Mouse (Mus musculus): ENCODE measurements around the gene Vezt.
A peak's percentile ranks its signal among the peaks of the same experiment; 100 is the strongest.

The Vezt gene

DNA sequence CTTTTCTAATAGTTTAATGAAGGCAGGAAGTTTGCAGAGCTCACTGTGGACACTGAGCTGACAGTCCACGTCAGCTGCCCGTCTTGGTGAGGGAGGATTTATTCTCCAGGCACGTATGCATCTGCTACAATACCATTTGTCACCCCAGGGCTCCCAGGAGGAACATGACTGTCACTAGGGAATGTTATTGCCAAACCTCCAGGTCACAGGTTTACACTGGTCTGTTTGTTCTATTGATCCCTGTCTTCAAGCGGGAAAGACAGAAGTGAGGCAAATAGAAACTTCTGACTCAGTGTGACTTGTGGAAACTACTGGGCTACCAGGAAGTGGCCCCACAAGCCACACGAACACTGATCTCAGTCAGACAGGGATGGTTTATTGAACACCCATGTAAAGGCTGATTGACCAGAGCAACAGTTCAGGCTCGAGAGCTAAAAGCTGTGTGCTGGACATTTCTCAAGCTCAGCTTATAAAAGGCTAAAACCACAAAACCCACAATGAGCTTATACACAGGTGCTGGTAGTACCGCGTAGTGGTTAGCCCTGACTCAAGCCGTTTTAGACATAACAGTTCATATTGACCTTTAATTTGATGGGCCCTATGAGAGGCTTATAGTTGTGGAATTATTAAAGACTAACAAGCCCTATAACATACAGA lies 89.6 kb downstream of the Vezt start:
- DNase-seq: no peak

DNA sequence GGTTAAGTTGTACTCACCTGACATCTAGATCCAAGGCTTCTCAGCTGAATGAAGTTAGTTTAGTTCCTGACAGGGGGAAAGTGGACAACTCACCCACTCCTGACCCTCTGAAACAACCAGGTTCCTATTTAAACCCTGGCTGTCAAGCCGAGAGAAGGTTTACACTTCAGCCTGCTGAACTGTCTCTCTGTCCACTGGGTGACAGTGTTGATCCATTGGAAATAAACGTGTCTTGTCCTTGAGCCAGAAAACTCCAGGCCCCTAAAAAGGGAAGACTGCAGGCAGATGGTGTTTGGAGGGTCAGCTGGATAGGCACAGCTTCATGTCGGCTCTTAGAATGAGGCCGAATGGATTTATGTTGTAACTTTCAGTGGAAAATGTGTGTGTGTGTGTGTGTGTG lies 90.3 kb downstream of the Vezt start:
- peak; percentile 62 for DNase-seq

DNA sequence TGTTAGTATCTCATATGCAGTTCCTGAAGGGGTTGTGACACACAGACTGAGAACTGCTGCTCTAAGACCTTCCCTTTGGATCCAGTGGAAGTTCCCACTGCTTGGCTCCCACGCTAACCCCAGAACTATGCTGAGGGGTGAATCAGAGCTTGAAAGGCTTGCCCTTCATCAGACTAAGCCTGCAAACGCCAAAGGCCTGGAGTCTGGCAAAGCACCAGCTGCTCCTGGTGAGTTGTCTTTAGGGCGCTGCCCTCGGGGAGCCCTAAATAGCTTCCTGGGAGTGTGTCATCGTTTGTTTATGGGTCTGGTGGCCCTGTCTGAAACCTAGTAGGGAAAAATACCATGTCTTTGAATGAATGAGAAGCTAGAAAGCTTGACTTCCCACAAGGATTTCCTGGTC lies 91.4 kb downstream of the Vezt start:
- DNase-seq: no peak

DNA sequence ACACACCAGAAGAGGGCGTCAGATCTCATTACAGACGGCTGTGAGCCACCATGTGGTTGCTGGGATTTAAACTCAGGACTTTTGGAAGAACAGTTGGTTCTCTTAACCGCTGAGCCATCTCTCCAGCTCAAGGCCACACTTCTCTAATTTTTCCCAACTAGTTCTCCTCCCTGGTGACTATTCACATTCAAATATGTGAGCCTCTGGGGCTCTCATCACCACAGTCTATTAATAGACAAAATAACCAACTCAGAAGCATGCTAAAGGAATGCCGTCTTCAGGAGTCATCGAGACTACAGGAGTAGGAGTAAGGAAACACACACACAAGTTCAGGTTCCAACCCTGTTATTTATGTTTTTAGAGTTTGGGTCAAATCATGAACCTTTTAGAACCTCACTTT lies 95.3 kb downstream of the Vezt start:
- no peak for DNase-seq

DNA sequence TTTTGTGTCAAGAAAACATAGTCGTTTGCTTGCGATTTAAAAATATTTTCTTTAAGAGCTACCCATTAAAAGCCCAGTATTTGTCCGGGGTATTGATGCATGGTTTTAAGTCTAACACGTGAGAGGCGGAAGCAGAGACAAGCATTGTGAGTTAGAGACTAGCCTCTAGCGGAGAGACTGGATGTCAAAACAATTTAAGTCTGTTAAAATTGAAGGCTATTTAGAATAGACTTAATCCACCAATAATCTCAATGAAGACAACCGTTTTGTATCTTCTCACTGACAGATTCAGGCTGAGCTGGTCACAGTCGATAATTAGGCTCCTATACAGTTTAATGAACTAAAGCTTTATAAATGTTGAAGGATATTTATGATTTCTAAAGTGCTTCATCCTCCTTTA lies 95.9 kb downstream of the Vezt start:
- no peak for DNase-seq

DNA sequence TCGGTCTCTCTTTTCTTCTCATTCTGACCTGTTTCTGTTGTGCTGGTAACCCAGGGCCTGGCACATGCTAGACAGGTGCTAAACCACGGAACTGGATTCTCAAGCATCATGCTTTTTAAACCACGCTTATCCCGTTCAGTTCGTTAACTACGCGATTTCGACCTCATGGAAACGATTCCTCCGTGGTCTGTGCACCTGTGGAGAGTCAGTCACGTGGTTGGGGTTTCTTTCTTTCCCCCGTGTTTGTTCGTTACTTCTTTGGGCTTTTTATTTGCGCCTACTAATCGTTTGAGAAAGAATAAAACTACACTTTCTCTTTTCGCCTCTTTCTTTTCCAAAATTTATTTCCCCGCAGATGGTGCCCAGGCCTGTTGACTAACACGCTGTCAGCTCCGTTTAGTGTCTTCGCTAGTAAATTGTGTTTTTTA lies 96.8 kb downstream of the Vezt start:
- DNase-seq: no peak

DNA sequence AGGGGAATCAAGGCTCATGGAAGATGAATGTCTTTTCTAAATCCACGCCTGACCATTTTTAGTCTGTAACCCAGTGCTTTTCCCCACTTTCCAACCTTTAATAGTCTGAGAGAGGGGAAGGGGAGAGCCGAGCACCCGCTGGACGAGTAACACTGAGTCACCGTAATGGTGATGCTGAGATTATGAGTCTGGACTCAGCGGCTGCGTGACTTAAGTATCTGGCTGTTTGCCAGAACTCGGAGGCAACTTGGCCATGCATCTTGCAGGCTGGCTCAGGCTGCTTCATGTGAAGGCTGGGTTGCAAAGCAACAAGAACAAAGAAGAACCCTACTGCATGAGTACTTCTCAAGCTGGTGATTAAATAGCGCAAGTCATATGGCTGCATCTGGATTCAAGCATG lies 101.6 kb downstream of the Vezt start:
- DNase-seq: peak; percentile 36

DNA sequence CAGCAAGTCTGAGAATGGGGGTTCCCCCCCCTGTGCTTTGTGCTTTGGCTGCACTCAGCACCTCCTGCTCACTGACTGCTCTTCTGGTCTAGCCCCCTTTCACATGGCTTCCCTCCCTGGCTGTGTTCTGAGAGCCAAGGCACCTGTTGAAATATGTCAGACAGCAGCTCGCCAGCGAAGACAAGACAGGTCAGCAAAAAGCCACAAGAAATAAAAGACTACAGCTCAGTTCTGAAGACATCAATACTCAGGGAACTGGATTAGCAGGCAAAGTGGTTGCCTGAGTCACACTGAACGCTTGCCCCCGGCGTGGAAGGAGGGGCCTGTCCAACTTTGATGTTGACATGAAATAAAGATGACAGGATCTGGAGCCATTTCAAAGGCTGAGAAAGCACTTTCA lies 102.8 kb downstream of the Vezt start:
- peak; percentile 14 for DNase-seq

DNA sequence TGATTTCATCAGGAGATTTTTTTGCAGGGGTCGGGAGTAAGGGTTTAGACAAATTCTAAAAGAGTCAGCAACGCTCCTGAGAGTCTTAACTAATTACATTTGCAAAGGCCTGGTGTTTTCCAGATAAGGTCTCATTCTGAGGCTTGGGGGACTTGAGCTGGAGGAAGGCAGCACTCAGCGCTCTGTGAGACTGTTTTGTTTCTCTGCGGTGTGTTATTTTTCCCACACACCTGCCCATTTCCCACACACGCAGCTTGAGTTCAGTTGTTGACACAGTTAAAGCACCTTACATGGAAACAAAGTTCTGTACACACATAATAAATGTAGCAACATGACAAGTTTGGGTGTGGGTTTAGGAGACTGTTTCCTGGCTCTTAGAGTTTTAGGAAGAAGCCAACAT lies 103.6 kb downstream of the Vezt start:
- DNase-seq: no peak

DNA sequence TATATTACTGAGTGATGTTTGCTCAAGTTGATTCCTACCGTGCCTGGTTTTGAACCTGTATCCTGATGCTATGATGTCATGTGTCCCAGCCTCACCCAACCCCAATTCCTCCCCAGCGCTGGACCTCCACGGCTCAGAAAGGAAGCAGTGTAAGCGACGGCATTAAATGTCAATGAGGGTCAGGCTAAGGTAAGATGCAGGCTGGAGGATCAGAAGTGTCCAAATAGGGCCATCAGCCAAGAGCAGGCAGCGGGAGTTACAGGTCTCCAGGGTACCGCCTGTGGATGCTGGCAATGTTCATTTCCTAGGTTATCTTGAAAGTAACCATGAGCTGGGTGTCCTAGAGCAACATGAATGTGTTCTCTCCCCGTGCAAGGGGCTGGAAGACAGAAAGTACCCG lies 104.2 kb downstream of the Vezt start:
- no peak for DNase-seq

DNA sequence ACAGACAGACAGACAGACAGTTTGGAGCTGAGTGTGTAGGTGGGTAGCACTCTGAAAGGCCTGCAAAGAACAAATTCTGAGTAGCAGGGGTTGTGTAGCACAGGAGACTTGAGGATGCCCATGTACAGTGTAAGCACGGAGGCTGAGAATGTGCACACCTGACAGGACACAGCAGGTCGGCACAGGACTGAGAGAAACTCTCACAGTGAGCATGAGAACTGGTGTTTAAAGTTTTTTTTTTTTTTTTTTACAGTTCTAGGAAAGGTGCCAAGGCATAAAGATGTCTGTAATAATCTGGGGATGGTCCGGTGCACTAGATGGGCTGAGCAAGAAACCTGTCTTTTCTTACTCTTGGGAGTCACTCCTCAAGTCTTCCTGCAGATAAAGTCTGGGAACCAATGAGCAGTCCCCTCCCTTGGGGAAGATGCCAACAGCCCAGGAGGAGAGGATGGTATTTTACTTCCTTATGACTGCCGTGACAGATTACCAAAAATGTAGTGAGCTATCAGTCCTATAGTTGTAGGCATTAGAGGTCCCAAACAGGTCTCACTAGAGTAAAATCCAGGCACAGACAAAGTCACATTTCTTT lies 105.3 kb downstream of the Vezt start:
- DNase-seq: no peak

DNA sequence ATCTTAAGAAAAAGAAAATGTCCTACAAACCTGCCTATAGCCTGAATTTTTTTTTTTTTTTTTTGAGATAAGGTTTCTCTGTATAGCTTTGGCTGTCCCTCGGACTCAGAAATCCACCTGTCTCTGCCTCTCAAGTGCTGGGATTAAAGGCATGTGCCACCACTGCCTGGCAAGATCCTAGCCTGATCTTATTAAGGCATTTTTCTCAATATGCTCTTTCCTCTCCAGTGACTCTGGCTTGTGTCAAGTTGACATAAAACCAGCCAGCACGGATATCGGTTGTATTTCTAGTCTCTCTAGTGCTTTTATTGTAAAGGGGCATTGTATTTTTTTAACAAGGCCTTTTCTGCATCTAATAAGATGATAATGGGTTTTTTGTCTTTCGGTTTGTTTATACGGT lies 111.0 kb downstream of the Vezt start:
- DNase-seq: no peak

DNA sequence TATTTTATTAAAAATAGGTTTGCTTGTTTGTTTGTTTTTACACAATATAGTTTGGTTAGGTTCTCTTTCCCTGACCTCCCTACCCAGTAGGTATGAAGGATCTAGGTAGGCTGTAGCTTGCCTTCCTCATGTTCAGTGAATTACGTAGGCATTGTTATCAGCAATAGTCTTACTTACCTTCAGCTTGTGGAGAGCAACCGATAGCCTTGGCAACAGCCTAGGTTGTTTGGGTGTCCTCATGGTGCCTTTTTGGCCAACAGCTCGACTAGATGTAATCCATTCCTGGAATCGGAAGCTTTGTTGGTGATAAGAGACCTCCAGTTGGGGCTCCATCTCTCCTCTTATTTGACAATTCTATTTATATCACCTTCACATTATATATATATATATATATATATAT lies 114.5 kb downstream of the Vezt start:
- no peak for DNase-seq

DNA sequence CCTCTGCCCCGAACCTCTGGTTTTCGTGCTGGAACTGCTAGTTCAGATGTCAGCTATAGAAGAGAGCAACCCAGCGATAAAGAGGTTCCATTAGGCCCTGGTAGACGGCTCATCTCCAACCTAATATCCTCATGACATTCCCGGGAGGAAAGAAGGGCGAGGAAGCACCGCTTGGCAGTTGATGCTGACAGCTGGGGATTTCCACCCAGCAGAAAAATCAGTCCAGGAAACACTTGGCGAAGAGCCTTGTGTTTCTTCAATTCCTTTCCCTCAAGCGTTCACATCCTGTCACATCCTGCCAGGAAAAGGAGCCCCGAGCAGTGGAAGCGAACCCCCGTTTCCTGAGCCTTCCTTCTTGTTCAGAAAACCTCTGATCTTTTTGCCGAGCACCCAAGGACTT lies 116.4 kb downstream of the Vezt start:
- DNase-seq: no peak

DNA sequence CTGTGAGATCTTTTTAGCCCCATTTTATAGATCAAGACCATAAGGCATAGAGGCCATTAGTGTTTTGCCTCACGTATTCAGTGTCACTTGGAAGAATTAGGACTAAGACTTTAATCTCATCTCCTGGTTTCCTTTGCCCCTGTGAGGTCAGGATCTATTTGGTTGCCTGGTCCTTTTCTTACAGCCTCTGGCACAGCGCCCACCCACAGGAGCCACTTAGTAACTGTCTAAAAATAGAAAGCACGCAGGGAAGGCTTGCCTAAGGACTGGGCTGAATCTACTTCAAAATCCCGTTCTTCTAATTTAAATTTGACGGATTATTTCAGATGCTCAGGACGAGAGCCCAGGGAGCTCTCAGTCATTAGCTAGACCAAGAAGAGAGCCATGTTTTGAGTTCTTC lies 116.9 kb downstream of the Vezt start:
- DNase-seq: no peak

DNA sequence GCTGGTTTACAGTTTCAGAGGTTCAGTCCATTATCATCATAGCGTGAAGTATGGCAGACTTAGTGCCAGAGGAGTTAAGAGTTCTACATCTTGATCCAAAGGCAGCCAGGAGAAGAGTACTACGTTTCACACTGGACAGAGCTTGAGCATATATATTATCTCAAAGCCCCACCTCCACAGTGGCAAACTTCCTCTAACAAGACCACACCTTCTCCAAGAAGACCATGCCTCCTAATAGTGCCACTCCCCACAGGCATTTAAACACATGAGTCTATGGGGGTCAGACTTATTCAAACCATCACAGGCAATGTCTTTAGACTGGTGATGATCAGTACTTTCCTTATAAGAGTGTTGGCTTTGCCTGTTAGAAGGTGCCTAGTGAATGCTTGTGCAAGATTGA lies 117.5 kb downstream of the Vezt start:
- no peak for DNase-seq

DNA sequence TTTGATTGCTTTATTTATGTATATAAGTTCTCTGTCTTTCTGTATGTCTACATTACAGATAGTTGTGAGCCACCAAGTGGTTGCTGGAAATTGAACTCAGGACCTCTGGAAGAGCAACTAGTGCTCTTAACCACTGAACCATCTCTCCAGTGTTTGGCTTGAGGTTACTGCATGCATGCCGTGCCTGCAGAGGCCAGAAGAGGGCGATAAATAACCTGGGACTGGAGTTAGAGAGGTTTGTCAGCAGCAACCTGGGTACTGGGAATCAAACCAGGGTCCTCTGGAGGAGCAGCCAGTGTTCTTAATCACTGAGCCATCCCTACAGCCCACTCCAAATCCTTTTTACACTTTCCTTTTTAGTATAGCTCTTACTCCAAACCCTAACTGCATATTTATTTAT lies 118.8 kb downstream of the Vezt start:
- DNase-seq: no peak

DNA sequence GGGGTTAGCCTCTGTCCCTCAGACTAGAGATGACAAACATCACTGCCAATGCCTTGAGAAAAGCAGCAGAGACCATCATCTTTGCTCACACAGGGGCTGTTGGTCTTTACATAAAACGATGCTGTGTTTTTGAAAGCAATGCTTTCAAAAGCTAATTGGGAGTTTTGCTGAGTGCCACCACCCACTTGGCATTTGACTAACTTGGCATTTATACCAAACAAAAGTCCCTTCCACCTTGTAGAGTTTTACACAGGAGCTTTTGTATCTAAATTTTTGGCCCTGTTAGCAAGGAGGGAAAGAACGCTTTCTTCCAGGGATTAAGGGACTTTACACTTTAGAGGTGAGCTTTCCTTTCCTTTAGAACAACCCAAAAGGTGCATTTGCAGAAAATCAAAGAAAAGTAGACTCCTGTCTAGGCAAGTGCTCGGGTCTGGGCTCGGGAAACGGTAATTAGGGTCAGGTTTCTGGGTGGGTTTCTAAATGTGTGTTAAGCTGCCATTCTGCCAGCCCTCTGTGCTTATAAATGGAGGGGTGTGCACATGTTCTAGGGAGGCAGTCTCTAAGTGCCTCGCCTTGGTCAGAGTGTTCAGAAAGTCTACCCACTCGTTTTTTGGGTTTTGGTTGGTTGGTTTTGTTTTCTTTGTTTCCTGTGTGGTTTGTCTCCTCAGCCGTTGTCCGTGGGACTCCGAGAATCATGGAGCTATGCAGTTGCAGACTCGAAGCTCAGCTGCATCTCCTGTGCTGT lies 119.9 kb downstream of the Vezt start:
- DNase-seq: no peak

DNA sequence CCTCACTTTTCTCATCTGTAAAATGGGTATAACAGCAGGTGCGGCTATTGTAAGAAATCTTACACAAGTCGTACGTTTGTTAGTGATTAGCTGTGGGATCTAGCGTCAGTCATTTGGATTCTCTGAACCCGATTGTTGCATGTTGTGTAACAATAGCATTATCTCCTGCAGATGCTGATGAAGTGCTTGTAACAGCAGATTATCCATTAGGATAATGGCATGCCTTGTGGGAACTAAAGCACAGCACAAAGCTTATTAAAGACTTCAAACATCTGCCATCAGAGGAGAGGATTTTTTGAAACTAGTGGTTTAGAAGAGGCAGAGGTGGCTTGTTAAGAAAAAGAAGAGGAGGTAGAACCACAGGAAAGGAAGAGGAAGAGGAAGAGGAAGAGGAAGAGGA lies 122.1 kb downstream of the Vezt start:
- DNase-seq: no peak

DNA sequence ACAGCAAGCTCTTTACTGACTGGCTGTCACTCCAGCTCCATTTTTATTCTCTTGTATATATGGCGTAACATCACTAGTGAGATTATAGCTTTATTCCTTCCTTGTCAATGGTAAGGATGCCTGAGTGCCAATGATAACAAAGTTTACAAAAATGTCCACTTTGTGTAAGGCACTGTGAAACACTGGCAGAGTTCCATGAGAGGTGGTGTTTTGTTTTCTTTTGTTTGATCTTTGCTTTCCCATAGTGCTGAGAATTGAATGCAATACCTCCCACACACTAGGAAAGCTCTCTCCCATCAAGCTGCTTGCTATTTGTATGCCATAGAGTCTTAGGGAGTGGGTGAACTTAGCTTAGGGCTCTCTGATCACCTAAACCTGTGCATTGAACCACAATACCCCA lies 122.7 kb downstream of the Vezt start:
- DNase-seq: no peak

DNA sequence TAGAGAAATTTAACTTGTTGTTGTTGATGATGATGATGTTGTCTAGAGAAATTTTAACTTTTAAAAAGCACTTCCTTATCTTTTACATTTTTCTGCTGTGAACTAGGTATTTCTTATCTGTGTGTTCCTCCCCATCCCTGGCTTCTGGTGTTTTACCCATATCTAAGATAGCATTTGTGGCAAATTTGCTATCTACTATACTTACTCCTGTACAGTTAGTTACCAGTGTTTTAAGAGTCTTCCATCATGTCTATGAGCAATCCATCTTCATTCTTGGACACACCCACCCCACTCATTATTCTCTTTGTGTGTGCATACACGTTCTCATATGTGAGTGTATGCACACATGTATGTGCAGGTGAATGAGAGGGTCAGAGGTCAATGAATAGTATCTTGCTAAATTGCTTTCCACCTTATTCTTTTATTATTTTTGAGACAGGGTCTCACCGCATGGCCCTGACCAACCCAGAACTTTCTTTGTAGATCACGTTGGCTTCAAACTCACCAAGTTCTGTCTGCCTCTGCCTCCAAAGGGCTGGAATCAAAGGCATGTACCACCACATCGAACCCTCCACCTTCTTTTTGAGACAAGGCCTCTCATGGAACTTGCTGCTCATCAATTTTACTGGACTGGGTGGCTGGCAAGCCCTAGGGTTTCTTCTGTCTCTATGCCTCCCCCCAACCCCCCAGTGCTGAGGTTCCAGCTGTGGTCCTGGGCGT lies 123.3 kb downstream of the Vezt start:
- DNase-seq: no peak

DNA sequence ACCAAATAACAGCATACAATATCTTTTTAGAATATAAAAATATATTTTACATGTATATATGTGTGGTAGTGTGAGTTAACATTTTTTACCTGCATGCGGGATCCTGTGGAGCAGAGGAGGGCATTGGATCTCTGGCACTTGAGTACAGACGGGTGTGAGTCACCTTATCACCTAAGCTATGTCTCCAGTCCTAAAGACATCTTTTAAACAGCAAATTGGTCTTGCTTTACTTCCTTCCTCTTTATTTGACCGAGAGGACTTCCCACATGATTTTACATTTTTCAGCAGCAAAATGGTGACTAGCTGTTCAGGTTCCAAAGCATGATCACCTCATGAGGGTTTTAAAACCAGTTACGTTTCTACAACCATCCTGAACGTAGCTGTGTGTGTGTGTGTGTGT lies 124.3 kb downstream of the Vezt start:
- DNase-seq: no peak

DNA sequence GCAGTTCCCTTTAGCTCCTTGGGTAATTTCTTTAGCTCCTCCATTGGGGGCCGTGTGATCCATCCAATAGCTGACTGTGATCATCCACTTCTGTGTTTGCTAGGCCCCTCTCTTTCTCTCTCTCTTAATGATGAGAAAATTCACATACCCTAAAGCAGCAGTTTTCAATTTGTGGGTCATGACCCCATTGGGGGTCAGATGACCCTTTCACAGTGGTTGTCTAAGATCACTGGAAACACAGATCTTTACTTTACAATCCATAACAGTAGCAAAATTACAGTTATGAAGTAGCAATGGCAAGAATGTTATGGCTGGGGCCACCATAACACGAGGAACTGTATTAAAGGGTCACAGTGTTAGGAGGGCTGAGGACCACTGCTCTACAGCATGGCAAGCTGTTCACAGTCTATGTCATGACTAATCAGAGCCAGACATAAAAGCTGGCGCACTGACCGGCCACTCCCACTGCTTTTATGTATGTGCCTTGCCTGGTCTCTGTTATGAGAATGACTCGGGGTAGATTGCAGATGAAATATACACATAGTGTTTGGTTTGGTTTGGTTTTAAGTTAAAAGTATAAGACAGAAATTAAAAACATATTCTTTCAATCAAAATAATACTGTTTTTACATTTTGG lies 125.7 kb downstream of the Vezt start:
- DNase-seq: no peak

All from embryo, embryonic 11 days (tissue).